Mouse (Mus musculus) urinary bladder, postnatal 14 days (tissue): ENCODE results near the gene Snrpd2.
A peak's percentile ranks its signal among the peaks of the same experiment; 100 is the strongest.

Experiments used
- DNase-seq: peaks from one replicate; pipeline ENCODE4 v3.0.0; 2021; ENCODE audit warnings: low spot score

The Snrpd2 gene

GRCm38 (mm10) chr7:19149626-19150025 lies at the start of gene Snrpd2:
Snrpd2 (plus strand) TSS chr7:19149722.
- peak; percentile 98 for DNase-seq

- DNase-seq = no peak
Observed at GRCm38 (mm10) chr7:19100290-19100689, 49.2 kb upstream of the Snrpd2 start.

GRCm38 (mm10) chr7:19103741-19104140 lies 45.8 kb upstream of the Snrpd2 start:
- no peak for DNase-seq

GRCm38 (mm10) chr7:19104486-19104885 lies 45.0 kb upstream of the Snrpd2 start:
- DNase-seq = no peak

- DNase-seq = no peak
Observed at GRCm38 (mm10) chr7:19107436-19107835, 42.1 kb upstream of the Snrpd2 start.

GRCm38 (mm10) chr7:19109565-19109964 lies 40.0 kb upstream of the Snrpd2 start:
- no peak for DNase-seq

- DNase-seq = peak; percentile 57
Observed at GRCm38 (mm10) chr7:19118028-19118771, 31.3 kb upstream of the Snrpd2 start, which contains the start of gene Gm4969. Gm4969 (minus strand) TSS chr7:19118368.

- no peak for DNase-seq
Observed at GRCm38 (mm10) chr7:19119083-19119482, 30.4 kb upstream of the Snrpd2 start.

- DNase-seq = peak; percentile 92
Observed at GRCm38 (mm10) chr7:19119631-19120429, 29.7 kb upstream of the Snrpd2 start, which contains the start of gene Fbxo46. Fbxo46 (plus strand) TSS chr7:19119859.

GRCm38 (mm10) chr7:19121686-19122085 lies 27.8 kb upstream of the Snrpd2 start:
- DNase-seq = no peak

GRCm38 (mm10) chr7:19124713-19125112 lies 24.8 kb upstream of the Snrpd2 start:
- DNase-seq = no peak

GRCm38 (mm10) chr7:19127744-19128143 lies 21.8 kb upstream of the Snrpd2 start:
- no peak for DNase-seq

- DNase-seq = no peak
Observed at GRCm38 (mm10) chr7:19129396-19129795, 20.1 kb upstream of the Snrpd2 start.

- DNase-seq = no peak
Observed at GRCm38 (mm10) chr7:19130657-19131056, 18.9 kb upstream of the Snrpd2 start.

- DNase-seq = peak; percentile 98
Observed at GRCm38 (mm10) chr7:19131324-19131848, 18.1 kb upstream of the Snrpd2 start.

GRCm38 (mm10) chr7:19136168-19136567 lies 13.4 kb upstream of the Snrpd2 start:
- no peak for DNase-seq

- no peak for DNase-seq
Observed at GRCm38 (mm10) chr7:19136673-19137334, 12.7 kb upstream of the Snrpd2 start.

- DNase-seq = peak; percentile 65
Observed at GRCm38 (mm10) chr7:19137380-19137779, 12.1 kb upstream of the Snrpd2 start.

GRCm38 (mm10) chr7:19146793-19147192 lies 2.7 kb upstream of the Snrpd2 start:
- no peak for DNase-seq

- DNase-seq = no peak
Observed at GRCm38 (mm10) chr7:19147497-19148045, 2.0 kb upstream of the Snrpd2 start.

- DNase-seq = no peak
Observed at GRCm38 (mm10) chr7:19148180-19148874, 1.2 kb upstream of the Snrpd2 start.
